Mouse (Mus musculus) limb, embryonic 14.5 days (tissue): ENCODE data around the gene Col2a1. TPM values are rescaled to one million over a fixed set of nuclear protein-coding genes. Genes with fewer than 3 reads are reported as not detected.

Source experiments
- ATAC-seq: fragments of 200-750 bp; cut with Nextera tagmentation; 2 replicates; pipeline ENCODE4 v1.8.0; 2017; ENCODE audit warnings: low read depth, moderate number of reproducible peaks, moderate TSS enrichment; ENCODE audit not compliant: low FRiP score
- DNase-seq: peaks from one replicate; pipeline ENCODE4 v3.0.0-alpha.2; 2015; ENCODE audit warnings: low spot score
- H3K27ac ChIP-seq: fragments of 300-500 bp; sonication (generic); replicated peaks from 2 replicates; pipeline ENCODE4 v1.5.1; 2014; ENCODE audit warnings: low read depth, mild to moderate bottlenecking, low read length, moderate library complexity, mixed read lengths
- H3K27me3 ChIP-seq: fragments of 300-500 bp; sonication (generic); 2 replicates; pipeline ENCODE4 v1.6.1; 2014; ENCODE audit warnings: low read length, mixed read lengths; ENCODE audit not compliant: control insufficient read depth, insufficient read depth
- H3K36me3 ChIP-seq: fragments of 300-500 bp; sonication (generic); 2 replicates; pipeline ENCODE4 v1.6.1; 2014; ENCODE audit warnings: mild to moderate bottlenecking, low read length, moderate library complexity, mixed read lengths; ENCODE audit not compliant: control insufficient read depth, insufficient read depth
- H3K4me1 ChIP-seq: fragments of 300-500 bp; sonication (generic); 2 replicates; pipeline ENCODE4 v1.6.1; 2014; ENCODE audit warnings: antibody characterized with exemption, low read length, mixed read lengths; ENCODE audit not compliant: control insufficient read depth, insufficient read depth
- H3K4me2 ChIP-seq: fragments of 300-500 bp; sonication (generic); replicated peaks from 2 replicates; pipeline ENCODE4 v1.6.1; 2014; ENCODE audit warnings: low read depth, mild to moderate bottlenecking, low read length, moderate library complexity; ENCODE audit not compliant: severe bottlenecking
- H3K4me3 ChIP-seq: fragments of 300-500 bp; sonication (generic); replicated peaks from 2 replicates; pipeline ENCODE4 v1.5.1; 2014; ENCODE audit warnings: low read length
- H3K9ac ChIP-seq: fragments of 300-500 bp; sonication (generic); 2 replicates; pipeline ENCODE4 v1.6.1; 2014; ENCODE audit warnings: mild to moderate bottlenecking, low read depth, low read length, moderate library complexity; ENCODE audit not compliant: severe bottlenecking
- H3K9me3 ChIP-seq: fragments of 300-500 bp; sonication (generic); 2 replicates; pipeline ENCODE4 v1.6.1; 2016; ENCODE audit warnings: low read length; ENCODE audit not compliant: control insufficient read depth
- POLR2A ChIP-seq: fragments of 200-500 bp; IDR thresholded peaks from 2 replicates; pipeline ENCODE4 v1.8.0; 2012; ENCODE audit warnings: inconsistent platforms, mild to moderate bottlenecking, moderate library complexity, borderline replicate concordance; ENCODE audit not compliant: insufficient read depth, insufficient read length; ENCODE audit errors: extremely low read depth
- WGBS: fragments of 180-500 bp; shearing (Covaris S2); extraction: QIAGEN DNeasy Blood & Tissue Kit; methylation state at CpG from one replicate; pipeline ENCODE4 v1.1.7; 2014; 5-methylcytosine and 5-hydroxymethylcytosine counted together
- polyA plus RNA-seq, 2 experiments: library from polyadenylated mRNA; depleted of rRNA in 1 of 2; stranded (reverse) in 1 of 2; unstranded in 1 of 2; fragments of >200 nt; fragmentation: Nextera tagmentation in 1 of 2; extraction: Ambion mirVana in 1 of 2; gene quantifications; 2 replicates each; pipeline versions ENCODE4 v1.2.1 to v1.2.3; 2012 to 2014

Col2a1 gene
- polyA plus RNA-seq, 2 experiments: 754 to 1,642 TPM

DNA sequence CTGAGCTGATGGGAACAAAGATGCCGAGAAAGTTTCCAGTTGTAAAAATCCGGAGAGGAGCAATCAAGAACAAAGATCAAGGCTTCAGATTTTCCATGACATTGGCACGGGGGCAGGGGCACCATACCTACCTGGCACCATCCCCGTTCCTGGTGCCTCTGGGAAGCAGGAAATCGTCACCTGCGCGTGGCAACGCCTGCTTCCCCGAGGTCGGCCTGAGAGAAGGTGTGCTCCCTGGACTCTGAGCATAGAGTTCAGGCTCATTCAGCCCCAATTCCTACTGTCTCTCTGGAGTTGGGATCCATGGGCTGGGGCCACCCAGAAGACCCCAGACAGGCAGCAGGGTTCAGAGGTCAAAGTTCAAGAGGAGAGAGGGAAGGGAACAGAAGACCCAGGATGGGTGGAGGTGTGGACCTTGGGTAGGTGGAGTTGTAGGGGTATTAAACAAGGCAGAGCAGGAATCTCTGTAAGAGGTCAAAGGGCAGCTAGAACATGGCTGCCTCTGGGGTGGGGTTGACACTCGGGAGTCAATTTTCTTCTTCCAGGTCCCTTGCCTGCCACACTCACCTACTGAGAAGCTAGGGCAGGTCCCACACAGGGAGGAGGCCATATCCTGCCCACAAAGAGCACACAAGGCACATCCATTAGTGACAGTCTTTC lies 58.7 kb downstream of the Col2a1 start:
- 64% methylated on average over 11 of the region's 11 CpGs for whole genome bisulfite sequencing
- Histone ChIP-seq H3K9me3 (no peaks in the 10 kb centered on the region), H3K4me3 (no peak overlapping the region), H3K9ac (no peak overlapping the region), H3K27me3 (no peaks in the 10 kb centered on the region), H3K27ac (no peak overlapping the region), H3K4me1 (no peaks in the 10 kb centered on the region), H3K36me3 (no peaks in the 10 kb centered on the region), H3K4me2 (no peak overlapping the region)
- DNase-seq (no peak), ATAC-seq (no peak)
- TF ChIP-seq POLR2A: no peak

DNA sequence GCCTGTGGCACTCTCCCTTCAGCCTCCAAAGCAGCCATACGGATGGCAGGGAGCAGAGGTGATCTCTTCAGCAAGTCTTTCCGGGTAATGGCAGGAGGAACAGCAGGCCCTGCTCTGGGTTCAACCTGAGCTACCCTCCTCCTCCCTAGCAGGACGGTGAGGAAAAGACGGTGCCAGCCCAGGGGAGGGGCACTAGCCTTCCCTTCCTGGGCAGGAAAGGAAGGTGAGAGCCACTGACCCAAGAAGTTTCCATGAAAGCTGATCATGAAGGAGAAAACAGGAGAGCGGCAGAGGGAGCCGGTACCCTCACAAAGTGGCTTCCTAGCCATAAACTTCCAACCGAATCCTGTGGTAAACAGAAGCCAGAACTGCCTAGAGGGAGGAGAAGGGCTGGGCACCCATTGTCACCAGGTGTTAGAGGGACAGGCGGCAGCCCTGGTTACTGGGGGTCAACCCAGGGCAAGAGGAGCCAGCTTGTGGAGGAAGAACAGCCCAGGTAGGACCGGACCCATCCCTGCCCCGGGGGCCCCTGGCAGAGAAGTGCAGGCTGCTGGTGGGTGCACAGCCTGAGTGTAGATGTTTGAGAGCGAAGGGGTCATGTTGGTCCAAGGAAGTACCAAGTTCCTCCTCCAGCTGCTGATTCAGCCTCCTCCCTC lies 59.4 kb downstream of the Col2a1 start:
- no peak for TF ChIP-seq POLR2A
- Histone ChIP-seq H3K27ac (no peak overlapping the region), H3K36me3 (no peaks in the 10 kb centered on the region), H3K9me3 (no peaks in the 10 kb centered on the region), H3K4me1 (no peaks in the 10 kb centered on the region), H3K4me2 (no peak overlapping the region), H3K27me3 (no peaks in the 10 kb centered on the region), H3K9ac (no peak overlapping the region), H3K4me3 (no peak overlapping the region)
- DNase-seq (no peak), ATAC-seq (no peak)
- WGBS: 55% methylated on average over 11 of the region's 11 CpGs

DNA sequence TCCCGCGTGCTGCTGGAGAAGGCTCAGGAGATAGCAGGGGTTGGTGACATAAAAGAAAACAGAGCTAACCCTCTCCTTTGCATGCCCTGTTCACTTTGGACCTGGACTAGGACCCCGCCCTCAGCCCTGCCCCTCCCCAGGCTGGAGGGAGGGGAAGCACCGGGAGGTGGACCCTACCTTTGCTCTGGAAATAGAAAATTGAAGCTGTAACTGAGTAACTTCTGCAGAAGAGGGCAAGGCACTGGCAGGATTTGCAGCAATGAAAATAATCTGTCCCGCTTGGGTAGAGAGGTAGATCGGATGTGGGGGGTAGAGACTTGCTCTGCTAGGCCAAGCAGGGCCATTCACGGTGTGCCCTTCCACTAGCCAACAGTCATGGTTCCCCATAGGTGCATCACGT lies 61.1 kb downstream of the Col2a1 start:
- DNase-seq (no peak), ATAC-seq (no peak)
- H3K27me3 ChIP-seq: no peaks in the 10 kb centered on the region
- no peak overlapping the region for H3K4me3 ChIP-seq
- no peaks in the 10 kb centered on the region for H3K36me3 ChIP-seq
- H3K9me3 ChIP-seq: no peaks in the 10 kb centered on the region
- H3K4me2 ChIP-seq: no peak overlapping the region
- WGBS: 90% methylated on average over 8 of the region's 8 CpGs
- H3K9ac ChIP-seq: no peak overlapping the region
- no peak overlapping the region for H3K27ac ChIP-seq
- no peak for TF ChIP-seq POLR2A
- H3K4me1 ChIP-seq: no peaks in the 10 kb centered on the region

DNA sequence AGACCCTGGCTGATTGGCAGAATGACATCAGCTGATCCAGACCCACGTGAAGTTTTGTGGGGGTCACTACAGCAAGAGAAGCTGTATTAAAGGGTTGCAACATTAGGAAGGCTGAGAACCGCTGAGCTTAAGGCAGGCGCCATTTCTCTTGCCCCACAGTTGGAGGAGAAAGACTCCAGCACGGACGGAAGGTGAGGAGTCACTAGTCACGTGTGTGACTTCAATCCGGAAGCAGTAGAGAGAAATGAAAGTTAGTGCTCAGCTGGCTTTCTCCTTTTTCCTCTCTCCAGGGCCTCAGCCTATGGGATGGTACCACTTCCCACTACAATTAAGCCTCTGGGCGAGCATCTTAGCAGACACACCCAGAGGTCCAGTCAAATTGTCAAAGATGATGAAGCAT lies 62.0 kb downstream of the Col2a1 start:
- H3K36me3 ChIP-seq: no peaks in the 10 kb centered on the region
- H3K27ac ChIP-seq: no peak overlapping the region
- DNase-seq (no peak), ATAC-seq (no peak)
- no peak for TF ChIP-seq POLR2A
- H3K27me3 ChIP-seq: no peaks in the 10 kb centered on the region
- H3K4me1 ChIP-seq: no peaks in the 10 kb centered on the region
- H3K9me3 ChIP-seq: no peaks in the 10 kb centered on the region
- H3K9ac ChIP-seq: no peak overlapping the region
- no peak overlapping the region for H3K4me2 ChIP-seq
- H3K4me3 ChIP-seq: no peak overlapping the region
- WGBS: 73% methylated on average over 8 of the region's 8 CpGs

DNA sequence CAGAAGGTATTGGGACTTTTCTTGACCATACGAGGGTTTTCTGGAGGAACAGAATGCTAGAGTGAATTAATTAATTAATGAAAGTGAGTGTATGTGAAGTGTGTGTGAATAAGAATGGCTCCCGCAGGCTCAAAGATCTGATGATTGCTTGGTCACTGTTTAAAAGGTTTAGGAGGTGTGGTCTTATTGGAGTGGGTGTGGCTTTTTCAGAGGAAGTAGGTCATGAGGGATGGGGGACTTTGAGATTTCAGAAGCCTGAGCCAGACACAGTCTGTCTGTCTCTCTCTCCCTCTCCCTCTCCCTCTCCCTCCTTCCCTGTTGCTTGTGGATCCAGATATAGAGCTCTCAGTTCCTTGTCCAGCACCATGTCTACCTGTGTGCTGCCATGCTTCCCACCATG lies 63.2 kb downstream of the Col2a1 start:
- Histone ChIP-seq H3K27me3 (no peaks in the 10 kb centered on the region), H3K4me1 (no peaks in the 10 kb centered on the region), H3K4me3 (no peak overlapping the region), H3K36me3 (no peaks in the 10 kb centered on the region), H3K27ac (no peak overlapping the region; the same call in 1 of the 2 replicates), H3K9me3 (no peaks in the 10 kb centered on the region), H3K4me2 (no peak overlapping the region), H3K9ac (no peak overlapping the region)
- DNase-seq: no peak
- ATAC-seq: no peak
- WGBS: 84% methylated on average over 2 of the region's 2 CpGs
- TF ChIP-seq POLR2A: no peak
